Mouse (Mus musculus): ENCODE measurements around the gene Akap3. TPM values are rescaled to one million over a fixed set of nuclear protein-coding genes. Genes with fewer than 3 reads are reported as not detected.

Gene Akap3
- polyA plus RNA-seq (2021; fragmentation: Nextera tagmentation): 0.06 and 0.13 TPM in 2 replicates
- long read RNA-seq, experiment 1: 0 reads
- long read RNA-seq, experiment 2: 0 reads

GRCm38 (mm10) chr6:126852881-126853280 is at the start of gene Akap3:
Akap3 (plus strand) TSS chr6:126853098.

GRCm38 (mm10) chr6:126848712-126849704 is 3.9 kb upstream of the Akap3 start, which contains the start of gene Ndufa9:
Ndufa9 (minus strand) TSS chr6:126849136.

GRCm38 (mm10) chr6:126921111-126921881 is 68.4 kb downstream of the Akap3 start, which contains the start of gene Dyrk4:
Dyrk4 (minus strand) TSS chr6:126921839.

Other genes with a start within 250 kb of the Akap3 start
- 17.6 and 19.7 TPM in 2 replicates for gene Kcna1, start 206.7 kb upstream of the Akap3 start, polyA plus RNA-seq (2021; fragmentation: Nextera tagmentation)
- 12.5 and 12.8 TPM in 2 replicates for gene Kcna6, start 112.4 kb upstream of the Akap3 start, polyA plus RNA-seq (2021; fragmentation: Nextera tagmentation)
- 209 and 212 TPM in 2 replicates for gene Ndufa9, start 4.0 kb upstream of the Akap3 start, polyA plus RNA-seq (2021; fragmentation: Nextera tagmentation)
- gene Dyrk4, start 68.7 kb downstream of the Akap3 start, polyA plus RNA-seq (2021; fragmentation: Nextera tagmentation): 0.13 TPM in 1 of 2 replicates, not detected in the other
- gene Rad51ap1, start 86.5 kb downstream of the Akap3 start, polyA plus RNA-seq (2021; fragmentation: Nextera tagmentation): 1.1 and 1.8 TPM in 2 replicates
- gene D6Wsu163e, start 86.9 kb downstream of the Akap3 start, polyA plus RNA-seq (2021; fragmentation: Nextera tagmentation): 19.0 and 22.6 TPM in 2 replicates
- not detected in 2 replicates for gene Fgf6, start 162.5 kb downstream of the Akap3 start, polyA plus RNA-seq (2021; fragmentation: Nextera tagmentation)
- gene Fgf23, start 219.8 kb downstream of the Akap3 start, polyA plus RNA-seq (2021; fragmentation: Nextera tagmentation): not detected in 2 replicates